Mouse (Mus musculus): ENCODE results near the gene Ppard. TPM values are rescaled to one million over a fixed set of nuclear protein-coding genes. Genes with fewer than 3 reads are reported as not detected.

Gene Ppard
- 1.3 and 2.0 TPM in 2 replicates for polyA plus RNA-seq (2014; fragmentation: Nextera tagmentation; extraction: Ambion mirVana)

DNA sequence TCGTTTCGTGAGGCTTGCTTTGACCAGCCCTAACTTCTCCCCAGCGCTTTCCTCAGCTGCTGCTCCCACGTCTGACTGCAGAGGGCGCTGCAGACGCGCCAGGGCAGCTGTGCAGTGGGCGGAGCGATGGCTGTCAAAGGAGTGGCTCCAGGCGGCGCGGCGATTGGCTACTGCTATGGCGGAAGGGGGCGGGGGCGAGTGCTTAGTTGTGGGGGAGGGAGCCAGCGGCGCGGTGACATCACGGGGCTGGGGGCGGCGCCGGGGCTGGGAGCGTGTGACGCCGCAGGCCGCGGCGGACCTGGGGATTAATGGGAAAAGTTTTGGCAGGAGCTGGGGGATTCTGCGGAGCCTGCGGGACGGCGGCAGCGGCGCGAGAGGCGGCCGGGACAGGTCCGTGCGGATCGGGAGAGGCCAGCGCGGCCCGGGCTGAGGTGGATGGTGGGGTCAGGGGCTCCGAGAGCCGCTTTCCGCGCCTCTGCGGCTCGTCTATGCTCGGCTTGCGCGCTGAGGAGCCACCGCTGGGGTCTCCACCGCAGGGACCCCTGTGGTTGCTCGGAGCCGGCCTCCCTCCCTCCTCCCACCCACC lies at the start of gene Ppard:
Gene Ppard (plus strand): TSS at position 226 of the 586 bp plus-strand sequence.
- H3K4me2 ChIP-seq (ENCODE audit: low read depth, low read length): peak within 1 kb of the TSS; percentile 76
- peak within 1 kb of the TSS; percentile 52 for H3K27ac ChIP-seq (ENCODE audit: low read depth, low read length)
- H3K9me3 ChIP-seq (ENCODE audit: control insufficient read depth, low read length): no peaks in the 10 kb centered on the region
- H3K27me3 ChIP-seq (ENCODE audit: control insufficient read depth, insufficient read depth, low read length): no peaks in the 10 kb centered on the region
- no peaks in the 10 kb centered on the region for H3K36me3 ChIP-seq (ENCODE audit: control insufficient read depth, insufficient read depth, low read length)
- H3K9ac ChIP-seq (replicated peaks; ENCODE audit: low read depth, low read length): peak within 1 kb of the TSS; percentile 80
- H3K4me3 ChIP-seq (ENCODE audit: low read depth, low read length): peak within 1 kb of the TSS; percentile 59
- WGBS: under 1% methylated on average over 42 of the region's 57 CpGs
- peaks cover 6% of the 10 kb centered on the region; the same call in 1 of the 2 replicates for H3K4me1 ChIP-seq (ENCODE audit: control insufficient read depth, insufficient read depth, low read length)
- ATAC-seq (ENCODE audit: low read depth): peak; percentile 89

- H3K4me1 ChIP-seq (ENCODE audit: control insufficient read depth, insufficient read depth, low read length): peaks cover 3% of the 10 kb centered on the region; the same call in 1 of the 2 replicates
- ATAC-seq (ENCODE audit: low read depth): no peak
- peaks cover 5% of the 10 kb centered on the region; the same call in 1 of the 2 replicates for H3K36me3 ChIP-seq (ENCODE audit: control insufficient read depth, insufficient read depth, low read length)
- no peak overlapping the region for H3K4me2 ChIP-seq (ENCODE audit: low read depth, low read length)
- H3K27ac ChIP-seq (ENCODE audit: low read depth, low read length): no peak overlapping the region
- H3K27me3 ChIP-seq (ENCODE audit: control insufficient read depth, insufficient read depth, low read length): no peaks in the 10 kb centered on the region
- no peak overlapping the region for H3K4me3 ChIP-seq (ENCODE audit: low read depth, low read length)
- H3K9me3 ChIP-seq (ENCODE audit: control insufficient read depth, low read length): no peaks in the 10 kb centered on the region
- H3K9ac ChIP-seq (replicated peaks; ENCODE audit: low read depth, low read length): no peak overlapping the region
- WGBS: 88% methylated on average over 7 of the region's 7 CpGs
These were observed 47.4 kb upstream of the Ppard start for GRCm38 (mm10) chr17:28184971-28185638.

- Histone ChIP-seq H3K36me3 (ENCODE audit: control insufficient read depth, insufficient read depth, low read length) (peaks cover 17% of the 10 kb centered on the region; the same call in 1 of the 2 replicates), H3K9me3 (ENCODE audit: control insufficient read depth, low read length) (no peaks in the 10 kb centered on the region), H3K27me3 (ENCODE audit: control insufficient read depth, insufficient read depth, low read length) (no peaks in the 10 kb centered on the region), H3K4me3 (ENCODE audit: low read depth, low read length) (no peak overlapping the region), H3K9ac (replicated peaks; ENCODE audit: low read depth, low read length) (no peak overlapping the region), H3K27ac (ENCODE audit: low read depth, low read length) (no peak overlapping the region; the same call in 1 of the 2 replicates), H3K4me2 (ENCODE audit: low read depth, low read length) (no peak overlapping the region), H3K4me1 (ENCODE audit: control insufficient read depth, insufficient read depth, low read length) (no peaks in the 10 kb centered on the region)
- no peak for ATAC-seq (ENCODE audit: low read depth)
- WGBS: 93% methylated on average over 5 of the region's 5 CpGs
These were observed 44.2 kb upstream of the Ppard start for GRCm38 (mm10) chr17:28188313-28188712.

DNA sequence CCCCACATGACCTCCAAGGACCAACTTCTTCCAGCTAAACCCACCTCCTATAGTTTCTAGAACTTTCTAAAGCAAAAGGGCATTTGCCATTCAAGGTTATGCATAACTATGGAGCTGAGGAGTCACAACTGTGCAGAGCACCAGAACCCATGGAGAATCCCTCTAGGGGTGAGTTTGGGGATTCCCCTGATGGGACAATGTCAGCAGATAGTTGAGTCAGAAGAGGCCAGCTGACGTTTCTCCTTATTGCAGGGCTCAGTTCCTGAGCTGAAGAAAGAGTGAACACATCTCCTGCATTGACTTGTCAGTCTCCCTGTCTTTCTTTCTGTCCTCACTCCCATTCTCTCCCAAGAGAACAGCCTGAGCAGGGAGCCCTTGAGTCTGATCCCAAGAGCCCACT lies 39.7 kb upstream of the Ppard start:
- peaks cover 31% of the 10 kb centered on the region for H3K36me3 ChIP-seq (ENCODE audit: control insufficient read depth, insufficient read depth, low read length)
- no peaks in the 10 kb centered on the region for H3K9me3 ChIP-seq (ENCODE audit: control insufficient read depth, low read length)
- ATAC-seq (ENCODE audit: low read depth): no peak

GRCm38 (mm10) chr17:28193559-28193958 lies 38.9 kb upstream of the Ppard start:
- 92% methylated on average over 3 of the region's 3 CpGs for WGBS
- H3K27ac ChIP-seq (ENCODE audit: low read depth, low read length): no peak overlapping the region
- no peak overlapping the region for H3K4me3 ChIP-seq (ENCODE audit: low read depth, low read length)
- H3K9ac ChIP-seq (replicated peaks; ENCODE audit: low read depth, low read length): no peak overlapping the region
- ATAC-seq (ENCODE audit: low read depth): no peak
- H3K36me3 ChIP-seq (ENCODE audit: control insufficient read depth, insufficient read depth, low read length): peaks cover 37% of the 10 kb centered on the region
- no peaks in the 10 kb centered on the region for H3K9me3 ChIP-seq (ENCODE audit: control insufficient read depth, low read length)
- H3K4me1 ChIP-seq (ENCODE audit: control insufficient read depth, insufficient read depth, low read length): no peaks in the 10 kb centered on the region
- no peak overlapping the region for H3K4me2 ChIP-seq (ENCODE audit: low read depth, low read length)
- H3K27me3 ChIP-seq (ENCODE audit: control insufficient read depth, insufficient read depth, low read length): no peaks in the 10 kb centered on the region

More for the DNA sequence above, 39.7 kb upstream of the Ppard start:
- H3K4me2 ChIP-seq (ENCODE audit: low read depth, low read length): no peak overlapping the region
- H3K9ac ChIP-seq (replicated peaks; ENCODE audit: low read depth, low read length): no peak overlapping the region
- 78% methylated on average over 1 of the region's 1 CpGs for WGBS
- no peaks in the 10 kb centered on the region for H3K4me1 ChIP-seq (ENCODE audit: control insufficient read depth, insufficient read depth, low read length)
- no peak overlapping the region for H3K27ac ChIP-seq (ENCODE audit: low read depth, low read length)
- no peaks in the 10 kb centered on the region for H3K27me3 ChIP-seq (ENCODE audit: control insufficient read depth, insufficient read depth, low read length)
- no peak overlapping the region for H3K4me3 ChIP-seq (ENCODE audit: low read depth, low read length)

DNA sequence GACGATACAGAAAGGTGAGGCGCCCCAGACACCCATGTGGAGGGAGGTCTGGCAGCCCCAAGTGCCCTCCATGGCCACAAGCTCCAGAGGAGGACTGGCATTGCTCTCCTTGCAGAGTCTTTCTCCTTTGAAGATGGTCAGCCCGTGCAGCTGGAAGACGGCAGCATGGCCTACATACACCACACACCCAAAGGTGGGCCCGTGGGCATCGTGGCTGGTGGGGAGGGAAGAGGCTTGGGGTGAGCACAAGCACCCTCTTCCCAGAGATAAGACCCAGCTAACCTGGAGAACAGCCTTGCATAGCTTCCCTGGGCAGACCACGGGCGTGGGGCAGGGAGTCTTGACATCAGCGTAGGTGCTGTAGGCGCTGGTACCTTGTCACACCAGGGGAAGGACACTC lies 37.5 kb upstream of the Ppard start:
- ATAC-seq (ENCODE audit: low read depth): no peak
- H3K27me3 ChIP-seq (ENCODE audit: control insufficient read depth, insufficient read depth, low read length): no peaks in the 10 kb centered on the region
- no peak overlapping the region for H3K4me2 ChIP-seq (ENCODE audit: low read depth, low read length)
- H3K27ac ChIP-seq (ENCODE audit: low read depth, low read length): no peak overlapping the region
- no peak overlapping the region for H3K9ac ChIP-seq (replicated peaks; ENCODE audit: low read depth, low read length)
- H3K4me1 ChIP-seq (ENCODE audit: control insufficient read depth, insufficient read depth, low read length): no peaks in the 10 kb centered on the region
- no peaks in the 10 kb centered on the region for H3K9me3 ChIP-seq (ENCODE audit: control insufficient read depth, low read length)
- WGBS: 94% methylated on average over 10 of the region's 10 CpGs
- no peak overlapping the region for H3K4me3 ChIP-seq (ENCODE audit: low read depth, low read length)
- H3K36me3 ChIP-seq (ENCODE audit: control insufficient read depth, insufficient read depth, low read length): peaks cover 40% of the 10 kb centered on the region

DNA sequence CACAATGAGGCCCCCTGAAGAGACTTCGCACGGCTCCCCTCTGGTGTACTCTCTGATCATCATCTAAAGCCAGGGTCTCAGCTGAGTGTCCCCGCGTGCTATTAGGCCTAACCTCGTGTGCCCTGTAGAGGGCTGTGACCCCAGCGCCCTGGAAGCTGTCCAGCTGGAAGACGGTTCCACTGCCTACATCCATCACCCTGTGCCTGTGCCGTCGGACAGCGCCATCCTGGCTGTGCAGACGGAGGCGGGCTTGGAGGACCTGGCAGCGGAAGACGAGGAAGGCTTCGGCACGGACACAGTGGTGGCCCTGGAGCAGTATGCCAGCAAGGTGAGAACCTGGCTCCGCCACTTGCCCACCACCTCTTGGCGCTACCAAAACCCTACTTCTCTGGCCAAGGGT lies 34.9 kb upstream of the Ppard start:
- Histone ChIP-seq H3K27me3 (ENCODE audit: control insufficient read depth, insufficient read depth, low read length) (no peaks in the 10 kb centered on the region), H3K9me3 (ENCODE audit: control insufficient read depth, low read length) (no peaks in the 10 kb centered on the region), H3K4me2 (ENCODE audit: low read depth, low read length) (no peak overlapping the region), H3K4me1 (ENCODE audit: control insufficient read depth, insufficient read depth, low read length) (no peaks in the 10 kb centered on the region), H3K4me3 (ENCODE audit: low read depth, low read length) (no peak overlapping the region), H3K36me3 (ENCODE audit: control insufficient read depth, insufficient read depth, low read length) (peaks cover 53% of the 10 kb centered on the region), H3K27ac (ENCODE audit: low read depth, low read length) (no peak overlapping the region), H3K9ac (replicated peaks; ENCODE audit: low read depth, low read length) (no peak overlapping the region)
- WGBS: 73% methylated on average over 18 of the region's 18 CpGs
- ATAC-seq (ENCODE audit: low read depth): no peak

GRCm38 (mm10) chr17:28201982-28202381 lies 30.5 kb upstream of the Ppard start:
- no peak for ATAC-seq (ENCODE audit: low read depth)
- 80% methylated on average over 14 of the region's 14 CpGs for WGBS
- no peak overlapping the region for H3K4me2 ChIP-seq (ENCODE audit: low read depth, low read length)
- H3K9ac ChIP-seq (replicated peaks; ENCODE audit: low read depth, low read length): no peak overlapping the region
- no peaks in the 10 kb centered on the region for H3K4me1 ChIP-seq (ENCODE audit: control insufficient read depth, insufficient read depth, low read length)
- no peak overlapping the region for H3K27ac ChIP-seq (ENCODE audit: low read depth, low read length)
- no peak overlapping the region for H3K4me3 ChIP-seq (ENCODE audit: low read depth, low read length)
- no peaks in the 10 kb centered on the region for H3K27me3 ChIP-seq (ENCODE audit: control insufficient read depth, insufficient read depth, low read length)
- H3K9me3 ChIP-seq (ENCODE audit: control insufficient read depth, low read length): no peaks in the 10 kb centered on the region
- peaks cover 43% of the 10 kb centered on the region for H3K36me3 ChIP-seq (ENCODE audit: control insufficient read depth, insufficient read depth, low read length)

- ATAC-seq (ENCODE audit: low read depth): no peak
- H3K27ac ChIP-seq (ENCODE audit: low read depth, low read length): no peak overlapping the region
- WGBS: 41% methylated on average over 14 of the region's 14 CpGs
These were observed 28.3 kb upstream of the Ppard start for GRCm38 (mm10) chr17:28204052-28204720.

More at GRCm38 (mm10) chr17:28204052-28204720, 28.3 kb upstream of the Ppard start:
- Histone ChIP-seq H3K36me3 (ENCODE audit: control insufficient read depth, insufficient read depth, low read length) (peaks cover 35% of the 10 kb centered on the region), H3K9me3 (ENCODE audit: control insufficient read depth, low read length) (no peaks in the 10 kb centered on the region), H3K27me3 (ENCODE audit: control insufficient read depth, insufficient read depth, low read length) (no peaks in the 10 kb centered on the region), H3K4me1 (ENCODE audit: control insufficient read depth, insufficient read depth, low read length) (no peaks in the 10 kb centered on the region), H3K9ac (replicated peaks; ENCODE audit: low read depth, low read length) (no peak overlapping the region), H3K4me2 (ENCODE audit: low read depth, low read length) (no peak overlapping the region), H3K4me3 (ENCODE audit: low read depth, low read length) (no peak overlapping the region)

Data from neural tube, embryonic 14.5 days (tissue).